Mouse (Mus musculus): ENCODE measurements at regions not wholly inside any gene's neighbourhood (a gene's known extent, or its start where the extent isn't known, plus 50 kb on each side); places are given as distances from the start of the nearest gene placed in this dataset.

DNA sequence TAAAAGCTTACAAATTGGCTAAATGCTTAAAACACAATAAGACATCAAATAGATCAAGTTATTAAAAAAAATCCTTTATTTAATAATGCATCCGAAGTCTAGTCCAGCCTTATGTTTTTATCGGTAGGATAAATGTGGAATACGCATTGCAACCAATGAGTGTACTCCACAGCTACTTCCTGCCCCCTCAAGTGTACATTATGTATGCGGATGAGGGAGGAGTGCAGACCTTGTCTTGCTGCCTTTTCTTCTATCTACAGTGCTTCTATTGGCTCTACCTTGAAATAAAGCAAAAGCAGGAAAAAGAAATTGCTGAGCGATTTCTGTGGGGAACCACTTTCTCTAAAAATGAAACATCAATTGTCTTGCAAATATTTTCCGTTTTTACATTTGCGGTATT lies 100.5 kb upstream of the Sash1 start:
- DNase-seq: no peak

DNA sequence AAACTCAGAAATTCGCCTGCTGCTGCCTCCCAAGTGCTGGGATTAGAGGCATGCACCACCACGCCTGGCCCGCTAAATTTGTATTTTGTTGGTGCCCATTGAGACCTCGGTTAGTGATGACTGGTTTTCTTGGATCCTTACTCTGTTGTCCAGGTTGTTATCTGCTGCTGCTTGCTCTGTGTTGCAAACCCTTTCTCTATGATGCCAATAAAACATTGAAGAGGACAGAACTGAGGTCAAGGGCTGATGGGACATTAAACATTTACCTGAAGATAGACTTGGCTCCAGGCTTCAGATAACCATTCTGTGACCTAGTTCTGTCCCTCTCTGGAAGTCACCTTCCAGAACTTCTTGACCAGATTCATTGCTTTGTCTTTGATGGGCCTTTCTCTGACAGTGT lies 97.5 kb upstream of the Sash1 start:
- no peak for DNase-seq

DNA sequence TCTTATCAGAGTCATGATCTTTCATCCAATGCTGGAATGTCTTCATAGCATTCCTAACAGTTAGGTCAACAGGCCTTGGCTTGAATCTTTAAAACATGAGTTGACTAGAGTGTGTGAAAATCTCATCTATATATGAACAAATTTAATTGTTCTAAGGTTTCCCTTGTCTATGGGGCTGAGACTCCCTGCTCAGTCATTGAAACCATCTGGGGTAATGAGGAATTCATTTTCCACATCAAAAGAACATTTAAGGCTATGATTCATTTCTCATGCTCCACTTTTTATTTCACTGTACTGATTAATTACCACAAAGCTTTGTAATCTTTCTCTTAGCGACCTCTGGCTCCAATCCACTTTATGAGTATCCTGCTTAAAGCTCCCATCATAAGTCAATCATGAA lies 94.7 kb upstream of the Sash1 start:
- DNase-seq: no peak

DNA sequence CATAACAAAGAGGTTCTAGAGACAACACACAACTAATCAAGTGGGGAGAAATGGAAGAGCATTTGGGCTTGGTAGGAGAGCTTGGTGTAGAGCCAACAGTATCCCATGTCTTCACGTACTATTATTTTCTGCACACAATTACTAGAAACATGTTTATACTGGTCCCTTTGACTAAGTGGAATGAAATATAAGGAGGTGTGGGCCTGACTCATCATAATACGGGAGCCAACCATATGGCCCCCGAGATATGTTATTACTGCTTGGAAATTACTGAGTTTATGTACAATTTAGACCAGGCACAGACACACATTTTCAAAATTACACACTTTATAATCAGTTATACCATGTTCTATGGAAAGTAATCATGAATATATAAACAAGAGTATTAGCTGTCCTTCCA lies 92.7 kb upstream of the Sash1 start:
- no peak for DNase-seq

DNA sequence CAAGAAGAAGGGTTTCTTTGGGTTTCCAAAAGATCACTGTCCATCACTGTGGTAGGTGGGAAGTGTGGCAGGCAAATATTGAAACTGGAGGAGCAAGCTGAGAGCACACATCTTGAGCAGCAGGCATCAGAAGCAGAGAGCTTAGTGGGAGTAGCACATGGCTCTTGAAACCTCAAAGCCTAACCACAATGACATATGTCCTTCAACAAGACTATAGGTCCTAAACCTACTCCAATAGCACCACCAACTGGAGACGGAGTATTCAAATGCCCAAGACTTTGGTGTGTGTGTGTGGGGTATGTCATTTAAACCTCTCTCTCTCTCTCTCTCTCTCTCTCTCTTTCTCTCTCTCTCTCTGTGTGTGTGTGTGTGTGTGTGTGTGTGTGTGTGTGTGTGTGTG lies 88.1 kb upstream of the Sash1 start:
- no peak for DNase-seq

DNA sequence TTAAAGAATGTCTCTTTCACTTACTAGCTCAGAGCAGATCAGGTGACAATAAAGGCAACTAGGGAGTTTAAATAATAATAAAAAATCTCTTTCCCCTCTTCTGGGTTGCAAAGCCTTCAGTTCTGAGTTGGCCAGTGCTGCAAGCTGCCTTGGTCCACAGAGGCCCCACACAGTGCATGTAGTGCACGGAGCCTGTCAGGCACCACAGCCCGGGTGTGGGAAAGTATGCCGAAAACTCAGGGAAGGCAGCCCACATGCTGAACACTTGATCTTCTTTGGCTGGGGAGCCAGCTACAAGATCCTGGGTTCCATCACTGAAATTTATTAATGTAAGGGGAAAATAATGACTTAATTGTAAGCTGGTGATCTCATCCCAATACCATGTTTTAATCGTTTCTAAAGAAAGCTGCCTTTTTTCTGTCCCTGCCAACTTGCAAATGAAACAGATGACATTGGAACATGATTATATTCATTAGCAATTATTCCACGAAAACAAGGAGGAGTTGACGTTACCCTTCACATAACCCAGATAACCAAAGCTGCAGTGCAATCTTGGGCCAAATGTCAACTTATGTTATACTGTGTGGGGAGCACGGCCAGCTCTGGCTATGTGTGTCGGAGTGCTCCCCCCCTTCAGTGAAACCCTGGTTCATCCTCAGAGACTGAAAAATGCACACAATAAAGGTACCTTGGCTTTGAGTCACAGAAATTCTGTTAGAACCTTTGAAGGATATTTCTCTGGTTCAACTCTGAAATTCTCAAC lies 87.1 kb upstream of the Sash1 start:
- DNase-seq: peak in 1 of 2 experiments; percentile 20

DNA sequence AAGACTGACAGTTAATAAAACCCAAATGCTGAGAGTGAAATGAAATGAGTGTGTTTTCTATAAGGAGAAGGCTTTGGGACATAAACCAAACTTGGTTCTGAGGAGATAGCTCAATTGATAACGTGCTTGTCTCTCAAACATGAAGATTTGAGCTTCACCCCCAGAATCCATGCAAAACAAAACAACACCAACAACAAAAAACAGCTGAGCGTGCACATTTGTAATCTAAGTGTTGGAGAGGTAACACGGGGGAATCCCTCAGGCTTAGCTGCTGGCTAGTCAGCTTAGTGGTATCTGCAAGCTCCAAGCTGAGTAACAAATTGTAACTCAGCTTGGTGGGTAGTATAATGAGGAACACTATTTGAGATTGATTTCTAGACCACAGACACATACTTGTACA lies 84.9 kb upstream of the Sash1 start:
- no peak for DNase-seq

DNA sequence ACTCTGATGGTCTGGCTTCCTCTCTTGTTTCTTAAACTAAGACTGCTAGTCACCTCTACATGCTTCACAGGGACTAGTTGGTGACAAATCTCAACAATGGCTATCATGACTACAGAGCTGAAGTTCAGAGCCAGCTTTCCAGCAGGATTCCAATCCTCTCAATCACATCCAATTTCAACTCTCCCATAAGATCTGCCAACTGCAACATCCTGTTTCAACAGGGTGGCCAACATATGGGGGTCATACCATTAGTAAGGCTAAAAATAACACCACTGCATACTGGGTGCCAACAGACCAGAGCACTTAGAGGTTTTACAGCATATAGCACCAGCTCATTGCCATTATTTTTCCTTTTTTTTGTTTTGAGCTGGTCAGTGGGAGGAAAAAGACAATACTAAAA lies 83.7 kb upstream of the Sash1 start:
- DNase-seq: no peak

DNA sequence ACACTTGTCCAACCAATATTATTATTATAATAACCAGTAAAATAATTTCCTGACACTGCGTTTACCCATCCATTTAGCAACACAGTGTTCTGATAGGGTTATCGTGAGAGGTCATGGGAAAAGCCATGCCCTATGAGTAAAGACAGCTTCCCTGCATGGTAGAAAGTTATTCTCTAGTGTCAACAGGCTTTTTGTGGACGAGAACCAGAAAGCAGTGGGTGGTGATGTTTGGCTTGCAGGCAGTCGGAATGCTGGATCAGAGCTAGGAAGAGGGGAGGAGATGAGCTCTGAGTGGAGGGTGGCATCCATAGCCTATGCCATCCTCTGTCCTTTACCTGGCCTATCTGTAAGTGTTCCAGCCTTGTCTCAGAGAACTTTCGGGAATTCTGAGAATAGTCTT lies 83.1 kb upstream of the Sash1 start:
- no peak for DNase-seq

DNA sequence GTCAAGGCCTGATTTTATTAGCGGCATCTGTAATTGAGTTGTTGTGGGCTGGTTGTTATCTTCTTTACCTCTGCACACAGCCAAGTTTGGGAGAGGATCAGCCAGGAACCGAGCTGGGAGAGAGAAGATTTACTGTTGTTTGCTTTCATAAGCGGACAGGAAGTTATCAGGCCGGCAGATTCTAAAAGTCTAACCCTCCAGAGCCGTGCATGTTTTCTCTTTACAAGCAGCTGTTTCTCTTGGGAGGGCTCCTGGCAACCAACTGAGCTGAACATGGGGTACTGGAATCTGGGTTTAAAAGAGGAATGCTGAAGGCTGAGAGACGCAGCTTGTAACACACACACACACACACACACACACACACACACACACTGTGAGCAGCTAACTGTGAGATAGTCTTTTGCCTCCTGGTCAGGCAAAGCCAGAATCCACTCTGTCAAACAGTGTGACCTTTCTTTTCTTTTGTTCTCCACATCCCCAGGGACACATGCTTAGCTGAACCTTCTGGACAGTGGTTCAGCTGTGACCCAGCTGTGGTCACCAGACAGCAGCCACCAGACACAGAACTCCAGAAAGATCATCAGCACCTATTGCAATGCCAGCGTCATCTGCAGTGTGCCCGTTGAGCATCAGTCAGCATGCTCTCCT lies 82.5 kb upstream of the Sash1 start:
- no peak for DNase-seq

DNA sequence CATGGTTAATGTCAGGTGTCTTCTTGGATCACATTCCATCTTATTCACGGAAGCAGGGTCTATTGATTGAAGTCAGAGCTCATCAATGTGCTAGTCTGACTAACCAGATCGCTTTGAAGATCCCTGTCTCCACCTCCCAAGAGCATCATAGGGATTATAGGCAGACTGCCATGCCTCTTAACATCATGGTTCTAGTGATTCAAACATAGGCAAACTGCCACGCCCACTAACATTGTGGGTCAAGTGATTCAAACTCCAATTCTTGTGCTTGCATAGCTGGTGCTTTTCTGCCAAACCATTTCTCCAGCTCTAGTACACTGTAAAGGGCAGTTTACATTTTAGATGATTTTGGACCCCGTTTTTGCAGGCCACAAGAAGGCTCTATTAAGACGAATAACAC lies 77.1 kb upstream of the Sash1 start:
- no peak for DNase-seq

DNA sequence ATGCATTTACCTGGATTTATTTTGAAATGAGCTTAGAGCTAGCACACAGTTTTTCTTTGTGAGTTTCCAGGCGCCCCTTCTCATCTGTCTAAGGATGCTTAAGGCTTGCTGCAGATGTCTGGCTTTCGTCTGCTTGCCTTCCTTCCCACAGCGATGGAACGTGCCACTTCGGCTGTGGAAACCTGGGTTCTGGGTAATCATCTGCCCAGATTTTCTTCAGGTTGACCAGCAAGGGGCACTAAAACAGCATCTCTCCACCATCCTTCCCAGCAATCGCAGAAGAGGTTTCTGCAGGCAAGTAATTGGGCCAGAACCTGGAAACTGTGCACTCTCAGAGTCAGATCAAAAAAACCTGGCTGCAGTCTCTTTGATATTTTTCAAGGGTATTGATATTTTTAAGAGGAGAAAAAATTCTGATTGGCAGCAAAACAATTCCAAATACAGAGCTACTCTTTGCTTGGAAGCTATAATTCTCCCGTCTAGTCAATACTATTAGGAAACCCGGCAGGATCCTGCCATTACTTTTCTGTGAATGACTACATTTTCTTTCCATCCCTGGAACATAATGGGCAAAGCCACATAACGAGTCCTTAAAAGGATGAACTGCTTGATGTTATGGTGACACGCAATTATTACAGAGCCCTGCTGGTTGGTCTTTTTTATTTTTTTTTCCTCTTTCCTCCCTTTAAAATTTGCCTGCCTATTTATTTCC lies 75.2 kb upstream of the Sash1 start:
- no peak for DNase-seq

DNA sequence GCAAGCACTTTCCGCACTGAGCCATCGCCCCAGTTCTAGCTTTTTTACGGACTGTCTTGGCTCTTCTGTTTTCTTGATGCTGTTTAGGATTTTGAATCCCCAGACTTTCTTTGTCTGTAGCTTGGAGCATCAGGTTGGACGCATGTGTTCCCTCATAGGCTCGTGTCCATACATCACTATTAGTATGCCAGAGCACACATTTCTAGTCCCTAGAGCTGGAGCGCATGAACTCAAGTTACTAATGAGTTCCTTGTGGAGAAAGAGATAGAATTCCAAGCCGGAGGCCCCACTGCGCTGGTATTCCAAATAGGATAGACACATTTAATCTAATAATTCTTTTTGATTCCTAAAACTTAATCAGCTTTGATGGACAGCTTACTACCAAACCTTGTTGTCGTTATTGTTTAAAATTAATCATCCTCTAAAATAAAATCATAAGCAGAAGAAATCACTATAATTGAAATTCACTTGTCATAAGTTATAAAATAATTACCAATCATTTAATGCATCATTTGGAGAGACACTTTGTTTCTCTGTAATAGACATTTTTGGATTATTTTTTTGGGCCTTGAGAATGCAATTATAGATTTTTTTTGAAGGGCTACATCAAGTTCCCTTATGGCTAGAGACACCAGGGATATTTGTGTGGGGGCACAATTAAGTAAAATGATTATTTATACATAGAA lies 74.5 kb upstream of the Sash1 start:
- DNase-seq: no peak

DNA sequence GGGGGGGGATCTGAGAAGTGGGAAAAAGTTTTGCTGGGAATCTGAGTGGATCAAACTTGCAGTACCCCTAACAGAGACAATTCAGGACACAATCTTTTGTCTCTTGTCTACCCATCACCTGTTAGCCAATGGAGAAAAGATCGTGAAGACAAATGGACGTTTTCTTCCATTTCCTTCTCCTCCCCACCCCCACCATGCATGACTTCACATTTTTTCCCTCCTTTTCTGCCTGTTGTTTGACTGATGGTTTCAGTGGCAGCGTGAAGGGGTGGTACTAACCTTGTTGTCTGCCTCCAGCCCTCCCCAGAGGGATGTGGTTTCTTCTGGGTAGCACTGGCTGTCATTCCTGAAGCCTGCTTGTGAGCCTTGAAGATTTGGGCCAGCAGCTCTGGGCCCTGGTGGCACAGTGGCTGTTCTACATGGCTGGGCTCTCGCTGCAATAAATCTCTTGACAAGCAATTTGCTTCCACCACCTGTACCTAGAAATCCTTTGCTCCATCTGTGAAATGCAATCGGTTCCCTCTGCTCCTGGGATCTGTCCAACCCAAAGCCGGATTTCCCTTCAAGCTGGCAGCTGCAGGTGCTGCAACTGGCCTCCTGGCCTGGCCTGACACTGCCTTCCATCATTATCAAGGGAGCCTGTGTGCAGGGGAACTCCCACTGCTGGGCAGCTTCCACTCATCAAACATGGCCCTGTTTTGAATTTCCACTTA lies 69.8 kb upstream of the Sash1 start:
- DNase-seq: no peak

DNA sequence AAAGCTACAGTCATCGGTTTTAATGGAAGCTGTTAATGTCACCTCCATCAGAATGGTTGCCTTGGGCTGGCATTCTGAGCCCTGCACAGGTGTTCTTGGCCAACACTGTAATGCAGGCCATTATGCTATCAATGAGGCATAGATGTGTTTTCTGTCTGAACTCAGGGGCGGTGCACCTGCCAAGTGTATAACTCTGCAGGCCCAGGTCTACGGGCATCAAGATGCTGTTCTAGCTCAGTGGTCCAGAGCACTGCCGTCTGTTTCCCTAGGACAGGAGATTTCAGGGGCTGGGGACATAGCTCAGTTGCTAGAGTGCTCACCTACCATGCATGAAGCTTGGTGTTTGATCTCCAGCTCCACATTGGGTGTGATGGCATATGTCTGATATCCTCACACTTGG lies 68.1 kb upstream of the Sash1 start:
- no peak for DNase-seq

DNA sequence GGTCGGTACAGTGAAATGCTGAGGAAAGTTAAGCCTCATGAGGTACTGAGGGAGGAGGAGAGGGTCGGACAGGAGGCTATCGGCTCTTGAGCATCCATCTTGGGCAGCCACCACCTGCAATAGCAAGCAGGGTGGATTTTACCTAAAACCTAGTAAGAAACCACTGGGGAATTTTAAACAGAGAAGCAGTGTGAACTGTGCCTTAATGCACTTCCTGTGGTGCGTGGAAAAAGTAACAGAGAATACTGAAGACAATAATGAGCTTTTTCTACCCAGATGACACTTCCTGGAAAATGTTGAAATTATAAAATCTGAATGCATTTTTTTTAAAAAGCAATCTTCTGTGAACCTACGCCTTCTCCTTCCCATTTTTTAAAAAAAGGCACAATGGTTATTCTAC lies 67.1 kb upstream of the Sash1 start:
- DNase-seq: no peak

DNA sequence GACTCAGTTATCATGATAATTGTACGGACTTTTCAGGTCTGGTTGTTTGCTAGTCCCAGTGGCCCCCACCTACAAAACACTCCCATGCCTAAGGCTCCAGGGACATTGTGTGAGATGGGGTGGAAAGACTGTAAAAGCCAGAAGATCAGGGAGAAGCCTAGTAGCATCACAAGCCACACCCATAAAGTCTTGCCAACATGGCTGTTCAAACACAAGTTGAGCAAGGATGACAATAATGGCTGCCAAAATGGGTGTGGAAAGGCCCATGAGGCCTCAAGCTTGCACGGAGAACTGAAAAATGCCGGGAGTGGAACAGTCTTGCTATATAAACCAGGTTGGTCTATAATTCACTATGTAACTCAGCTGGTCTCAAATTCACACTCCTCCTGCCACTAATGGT lies 66.1 kb upstream of the Sash1 start:
- DNase-seq: no peak

DNA sequence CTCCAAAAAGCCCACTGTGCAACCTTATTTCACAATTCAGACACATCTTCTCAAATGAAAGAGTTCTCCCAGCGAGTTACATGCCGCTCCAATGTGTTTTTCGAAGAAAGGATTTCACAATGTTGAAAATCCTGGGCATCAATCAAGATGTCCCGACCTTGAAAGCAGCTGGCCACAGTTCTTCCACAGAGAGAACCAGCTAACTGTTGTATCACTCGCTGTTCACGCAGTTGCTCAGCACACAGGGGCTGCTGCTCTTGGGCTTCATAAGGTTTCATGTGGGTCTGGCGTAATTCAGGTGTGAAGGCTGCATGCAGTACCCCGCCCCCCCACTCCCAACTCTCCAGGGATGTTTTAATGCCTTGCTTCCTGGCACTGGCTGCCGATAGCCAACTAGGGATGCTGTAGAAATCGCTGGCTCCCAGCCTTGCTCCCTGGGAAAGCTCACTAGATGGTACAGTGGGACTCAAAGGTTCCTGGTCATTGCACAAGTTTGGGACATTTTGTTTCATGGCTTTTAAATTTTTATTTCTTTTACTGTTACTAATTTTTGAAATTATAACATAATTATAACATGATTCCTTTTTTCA lies 65.5 kb upstream of the Sash1 start:
- no peak for DNase-seq

DNA sequence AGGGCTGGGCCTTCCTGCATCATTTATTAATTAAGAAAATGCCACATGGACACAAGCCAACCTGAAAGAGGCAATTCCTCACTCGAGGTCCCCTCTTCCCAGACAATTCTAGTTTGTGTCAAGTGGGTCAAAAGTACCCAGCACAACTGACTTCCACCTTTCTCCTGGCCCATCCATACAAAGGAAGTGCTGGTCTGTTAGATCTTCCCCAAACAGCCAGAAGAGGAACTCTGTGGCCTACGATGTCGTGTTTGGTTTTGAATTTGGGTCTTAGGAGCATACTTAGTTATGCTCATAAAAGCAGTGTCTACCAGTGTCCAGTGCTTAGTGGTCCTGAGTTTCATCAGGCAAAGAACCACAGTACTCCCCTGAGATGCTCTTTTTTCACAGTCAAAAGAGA lies 62.4 kb upstream of the Sash1 start:
- no peak for DNase-seq

DNA sequence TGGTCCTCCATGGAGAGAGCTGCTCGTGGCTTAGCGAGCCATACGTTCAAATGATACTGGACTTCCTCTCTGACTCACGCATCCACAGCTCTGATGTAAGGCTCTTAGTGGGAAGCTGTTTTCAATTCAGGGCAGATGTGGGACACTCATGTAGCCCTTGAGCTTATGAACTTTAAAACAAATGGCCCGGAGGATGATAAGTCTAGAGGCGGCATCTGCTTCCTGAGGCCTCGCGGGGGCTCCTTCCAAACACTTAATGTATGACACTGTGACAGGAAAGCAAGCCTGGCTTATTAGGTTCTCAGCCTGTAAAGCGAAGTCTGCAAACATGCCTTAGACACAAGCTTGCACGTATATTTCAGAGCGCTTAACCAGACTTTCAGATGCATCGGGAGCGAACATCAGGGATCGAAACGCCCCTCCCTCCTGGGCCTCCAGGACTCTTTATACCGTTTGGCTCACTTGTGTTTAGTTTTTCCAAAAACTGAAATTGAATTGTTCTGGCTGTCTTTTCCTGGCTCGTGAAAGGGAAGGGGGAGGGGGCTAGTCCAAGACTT lies 59.4 kb upstream of the Sash1 start:
- no peak for DNase-seq

DNA sequence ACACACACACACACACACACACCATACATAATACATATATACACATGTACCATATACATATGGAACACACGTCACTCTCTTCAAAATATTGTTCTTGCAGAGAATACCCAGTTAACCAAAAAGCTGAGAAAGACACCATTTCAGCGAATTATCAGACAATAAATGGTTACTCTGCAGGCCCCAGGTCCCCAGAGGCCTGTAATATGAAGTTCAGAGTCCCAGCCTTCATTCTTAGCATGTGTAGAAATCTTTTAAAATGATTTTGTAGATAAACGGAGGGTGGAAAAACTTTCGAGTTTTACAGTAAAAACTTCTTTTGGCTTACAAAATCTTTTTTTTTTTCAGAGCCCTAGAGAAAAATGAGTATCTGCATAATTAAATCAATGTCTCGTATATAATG lies 58.7 kb upstream of the Sash1 start:
- no peak for DNase-seq

DNA sequence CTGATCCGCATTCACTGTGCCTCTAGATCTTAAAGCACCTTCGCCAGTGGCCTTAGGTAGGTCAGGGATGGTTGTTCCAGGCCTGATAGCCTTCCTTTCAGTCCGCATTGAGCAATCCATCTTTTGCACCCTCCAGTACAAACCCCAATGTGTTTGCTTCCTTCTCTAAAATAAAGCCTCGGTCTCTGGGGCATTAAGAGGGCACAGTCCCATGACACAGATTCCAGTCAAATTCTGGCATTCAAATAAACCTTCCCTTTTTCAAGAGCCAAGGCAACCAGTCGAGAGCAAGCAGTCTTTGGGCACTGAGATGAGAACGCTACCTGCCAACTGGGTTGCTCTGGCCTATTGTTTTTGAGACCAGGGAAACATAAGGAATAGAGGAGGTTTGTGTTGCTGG lies 57.8 kb upstream of the Sash1 start:
- DNase-seq: no peak
